Mouse (Mus musculus) naive thymus-derived CD4-positive, alpha-beta T cell, adult 5 months (primary cell): Measurements from ENCODE around the gene Gm21748. TPM values are rescaled to one million over a fixed set of nuclear protein-coding genes. Genes with fewer than 3 reads are reported as not detected.

Experiments
- polyA plus RNA-seq: library from polyadenylated mRNA; unstranded; fragments of 100-300 nt; shearing (Covaris generic); gene quantifications from one replicate; pipeline ENCODE4 v1.2.1, GENCODE M21; 2017

The Gm21748 gene
- polyA plus RNA-seq, result not detected

GRCm38 (mm10) chrY:90839077-90839476 is at the start of gene Gm21748:
Gm21748 (minus strand) TSS chrY:90839177.

Other genes with a start within 250 kb of the Gm21748 start
- gene Gm21860, start 84.4 kb downstream of the Gm21748 start, polyA plus RNA-seq, result not detected
- not detected for gene Gm47283, start 54.4 kb downstream of the Gm21748 start, polyA plus RNA-seq